In genomic region chr7:79808561-79808960, GRCm38 (mm10) we compare ENCODE assay signal across 19 mouse cellular contexts. TPM values are rescaled to one million over a fixed set of nuclear protein-coding genes. Genes with fewer than 3 reads are reported as not detected.
"Had no signal": no experiment of that assay in that cellular context is flagged by ENCODE, and none has a peak within 500 bp of the region (broad histone marks: within the 10 kb centered on the region; RNA-seq: fewer than 3 reads in every experiment).

No protein-coding gene starts in this region.

- DNase-seq: lung, adult 2 months; lung, postnatal 14 days; lung, postnatal 36 days; right cerebral cortex, postnatal 14 days; thymus, adult 2 months; thymus, postnatal 25 days; thymus, postnatal 4 days had no signal

RNA-seq across cellular contexts. Expression of gene Mesp2, which starts 2.0 kb away (rescaled TPM):
- total RNA-seq: monocyte, adult 5-6 weeks; neutrophil, adult 5-6 weeks had no signal
- polyA plus RNA-seq: macrophage had no signal

RNA-seq across cellular contexts. Expression of gene Mesp1, which starts 15.0 kb away (rescaled TPM):
- total RNA-seq: megakaryocyte progenitor cell, adult 5-6 weeks; monocyte, adult 5-6 weeks; neutrophil, adult 5-6 weeks had no signal
- polyA plus RNA-seq: lung, embryonic 15.5 days; macrophage; midbrain, embryonic 11.5 days; midbrain, embryonic 13.5 days; midbrain, embryonic 15.5 days; neural tube, embryonic 12.5 days; neural tube, embryonic 14.5 days; spleen, adult 2 months; stomach, postnatal 0 days had no signal

RNA-seq across cellular contexts. Expression of gene Anpep, which starts 52.3 kb away (rescaled TPM):
- total RNA-seq: monocyte, adult 5-6 weeks; neutrophil, adult 5-6 weeks had no signal
